Mouse (Mus musculus) cortical plate, adult 2 months (tissue): ENCODE data around the gene Mlc1. TPM values are rescaled to one million over a fixed set of nuclear protein-coding genes. Genes with fewer than 3 reads are reported as not detected.

ENCODE experiments used
- H3K27ac ChIP-seq: fragments of 200-500 bp; 2 replicates; pipeline ENCODE4 v1.5.1; 2012; ENCODE audit warnings: low read length, control low read depth, inconsistent platforms; ENCODE audit not compliant: insufficient read depth
- H3K4me1 ChIP-seq: fragments of 200-500 bp; 2 replicates; pipeline ENCODE4 v1.6.1; 2011; ENCODE audit warnings: low read length; ENCODE audit not compliant: control insufficient read depth, insufficient read depth
- H3K4me3 ChIP-seq: fragments of 200-500 bp; 2 replicates; pipeline ENCODE4 v1.5.1; 2011; ENCODE audit warnings: mild to moderate bottlenecking, low read length, control low read depth; ENCODE audit not compliant: insufficient read depth
- CTCF ChIP-seq: fragments of 200-500 bp; IDR thresholded peaks from 2 replicates; pipeline ENCODE4 v1.5.1; 2011; ENCODE audit warnings: mild to moderate bottlenecking, control low read depth, low read length; ENCODE audit not compliant: insufficient read depth; ENCODE audit errors: extremely low read depth
- POLR2A ChIP-seq: fragments of 200-500 bp; IDR thresholded peaks from 2 replicates; pipeline ENCODE4 v1.6.1; 2011; ENCODE audit warnings: mild to moderate bottlenecking, low read length, control low read depth; ENCODE audit not compliant: insufficient read depth; ENCODE audit errors: extremely low read depth
- polyA plus RNA-seq: library from polyadenylated mRNA; depleted of rRNA; stranded (reverse); fragments of >200 nt; gene quantifications from 2 replicates; pipeline ENCODE4 v1.2.3, GENCODE M21; 2012

The Mlc1 gene
- polyA plus RNA-seq, 1 experiment, result 155 TPM

GRCm38 (mm10) chr15:88943896-88944551 is 34.8 kb downstream of the Mlc1 start:
- TF ChIP-seq POLR2A (no peak), CTCF (no peak)
- H3K4me1 ChIP-seq, result no peaks in the 10 kb centered on the region
- H3K4me3 ChIP-seq, result no peak overlapping the region
- H3K27ac ChIP-seq, result no peak overlapping the region

GRCm38 (mm10) chr15:88942783-88943182 is 36.0 kb downstream of the Mlc1 start:
- H3K4me3 ChIP-seq, result no peak overlapping the region
- TF ChIP-seq CTCF (no peak), POLR2A (no peak)
- no peaks in the 10 kb centered on the region for H3K4me1 ChIP-seq
- H3K27ac ChIP-seq, result no peak overlapping the region

GRCm38 (mm10) chr15:88937291-88937650 is 41.5 kb downstream of the Mlc1 start:
- no peak for TF ChIP-seq POLR2A
- TF ChIP-seq CTCF, result no peak

GRCm38 (mm10) chr15:88936619-88937290 is 42.1 kb downstream of the Mlc1 start:
- no peak overlapping the region for H3K4me3 ChIP-seq
- no peak for TF ChIP-seq CTCF
- TF ChIP-seq POLR2A, result no peak

More at GRCm38 (mm10) chr15:88937291-88937650, 41.5 kb downstream of the Mlc1 start:
- no peak overlapping the region for H3K4me3 ChIP-seq
- no peak overlapping the region for H3K27ac ChIP-seq
- no peaks in the 10 kb centered on the region for H3K4me1 ChIP-seq

GRCm38 (mm10) chr15:88934141-88934540 is 44.7 kb downstream of the Mlc1 start:
- Histone ChIP-seq H3K4me3 (no peak overlapping the region), H3K4me1 (no peaks in the 10 kb centered on the region), H3K27ac (no peak overlapping the region)
- TF ChIP-seq CTCF (peak; percentile 62), POLR2A (no peak)

More at GRCm38 (mm10) chr15:88936619-88937290, 42.1 kb downstream of the Mlc1 start:
- H3K4me1 ChIP-seq, result no peaks in the 10 kb centered on the region
- H3K27ac ChIP-seq, result no peak overlapping the region

- Histone ChIP-seq H3K4me3 (no peak overlapping the region), H3K4me1 (no peaks in the 10 kb centered on the region), H3K27ac (no peak overlapping the region)
- TF ChIP-seq POLR2A, result no peak
- TF ChIP-seq CTCF, result no peak
Measured at GRCm38 (mm10) chr15:88932667-88933066, 46.1 kb downstream of the Mlc1 start.

GRCm38 (mm10) chr15:88921992-88922310 is 56.9 kb downstream of the Mlc1 start:
- Histone ChIP-seq H3K4me1 (no peaks in the 10 kb centered on the region), H3K27ac (no peak overlapping the region), H3K4me3 (no peak overlapping the region)
- TF ChIP-seq POLR2A, result no peak
- no peak for TF ChIP-seq CTCF

- no peak overlapping the region for H3K27ac ChIP-seq
- no peaks in the 10 kb centered on the region for H3K4me1 ChIP-seq
- H3K4me3 ChIP-seq, result no peak overlapping the region
- TF ChIP-seq CTCF, result peak; percentile 87
- no peak for TF ChIP-seq POLR2A
Measured at GRCm38 (mm10) chr15:88921131-88921991, 57.4 kb downstream of the Mlc1 start.

- Histone ChIP-seq H3K27ac (no peak overlapping the region), H3K4me1 (no peaks in the 10 kb centered on the region), H3K4me3 (no peak overlapping the region)
- no peak for TF ChIP-seq POLR2A
Measured at GRCm38 (mm10) chr15:88920065-88920464, 58.7 kb downstream of the Mlc1 start.
